Mouse (Mus musculus) embryonic facial prominence, embryonic 13.5 days (tissue): ENCODE results near the gene Bsn. TPM values are rescaled to one million over a fixed set of nuclear protein-coding genes. Genes with fewer than 3 reads are reported as not detected.

Experiments
- ATAC-seq: fragments of 200-750 bp; cut with Nextera tagmentation; 2 replicates; pipeline ENCODE4 v1.8.0; 2017; ENCODE audit warnings: low read depth; ENCODE audit not compliant: insufficient number of reproducible peaks, insufficient read depth, low FRiP score, low TSS enrichment
- H3K27ac ChIP-seq: fragments of 300-500 bp; sonication (generic); 2 replicates; pipeline ENCODE4 v1.5.1; 2015; ENCODE audit warnings: moderate library complexity, mild to moderate bottlenecking, inconsistent platforms
- H3K27me3 ChIP-seq: fragments of 300-500 bp; sonication (generic); 2 replicates; pipeline ENCODE4 v1.6.1; 2015; ENCODE audit warnings: mild to moderate bottlenecking, inconsistent platforms
- H3K36me3 ChIP-seq: fragments of 300-500 bp; sonication (generic); 2 replicates; pipeline ENCODE4 v1.6.1; 2015; ENCODE audit warnings: mild to moderate bottlenecking, inconsistent platforms
- H3K4me1 ChIP-seq: fragments of 300-500 bp; sonication (generic); 2 replicates; pipeline ENCODE4 v1.6.1; 2015; ENCODE audit warnings: inconsistent platforms
- H3K4me2 ChIP-seq: fragments of 300-500 bp; sonication (generic); 2 replicates; pipeline ENCODE4 v1.6.1; 2015; ENCODE audit warnings: moderate library complexity, mild to moderate bottlenecking, inconsistent platforms
- H3K4me3 ChIP-seq: fragments of 300-500 bp; sonication (generic); 2 replicates; pipeline ENCODE4 v1.5.1; 2015; ENCODE audit warnings: mild to moderate bottlenecking, inconsistent platforms
- H3K9ac ChIP-seq: fragments of 300-500 bp; sonication (generic); 2 replicates; pipeline ENCODE4 v1.6.1; 2015; ENCODE audit warnings: mild to moderate bottlenecking, inconsistent platforms
- H3K9me3 ChIP-seq: fragments of 300-500 bp; sonication (generic); 2 replicates; pipeline ENCODE4 v1.6.1; 2016; ENCODE audit warnings: inconsistent platforms
- WGBS: fragments of 180-500 bp; shearing (Covaris S2); methylation state at CpG from one replicate; pipeline ENCODE4 v1.1.7; 2015; ENCODE audit warnings: mixed read lengths; 5-methylcytosine and 5-hydroxymethylcytosine counted together
- microRNA-seq: library from miRNA; unstranded; fragments of <30 nt; microRNA quantifications from one replicate; pipeline ENCODE4, GENCODE M21; 2016
- polyA plus RNA-seq: library from polyadenylated mRNA; unstranded; fragments of >200 nt; fragmentation: Nextera tagmentation; extraction: Ambion mirVana; gene quantifications from 2 replicates; pipeline ENCODE4 v1.2.1, GENCODE M21; 2015

Gene Bsn
- polyA plus RNA-seq, 1 experiment from 2014 or later: 0.63 TPM

DNA sequence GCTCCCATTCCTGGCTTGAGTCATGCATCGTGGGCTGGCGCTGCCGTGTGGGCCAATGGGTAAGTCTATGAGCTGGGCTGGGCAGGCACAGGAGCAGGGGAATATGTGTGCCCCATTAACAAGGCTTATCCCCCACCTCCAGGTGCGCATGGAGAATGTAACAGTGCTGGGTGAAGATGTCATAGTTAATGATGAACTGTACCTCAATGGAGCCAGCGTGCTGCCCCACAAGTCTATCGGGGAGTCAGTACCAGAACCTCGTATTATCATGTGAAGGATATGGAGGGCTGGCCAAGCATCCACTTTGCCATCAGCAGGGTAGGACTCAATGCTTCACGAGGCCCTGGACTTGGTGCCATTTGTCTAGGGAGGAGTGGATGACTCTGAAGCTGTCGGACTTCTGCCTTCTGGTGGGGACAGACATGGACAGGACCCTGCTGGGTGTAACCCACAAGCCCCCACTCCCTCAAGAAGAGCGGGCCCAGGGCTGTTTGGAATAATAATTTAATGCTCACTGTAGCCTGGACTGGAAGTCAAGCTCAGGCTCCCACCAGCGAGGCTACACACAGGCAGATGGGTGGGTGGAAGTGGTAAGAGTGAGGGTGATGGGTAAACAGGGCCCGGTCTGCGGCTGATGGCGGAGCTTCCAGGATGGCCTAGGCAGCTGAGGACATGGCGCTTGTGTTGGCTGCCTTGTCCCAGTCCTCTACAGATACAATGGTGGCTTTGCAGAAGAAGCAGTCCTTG lies 138.8 kb downstream of the Bsn start:
- Histone ChIP-seq H3K27me3 (no peaks in the 10 kb centered on the region), H3K4me2 (no peak overlapping the region), H3K4me3 (no peak overlapping the region), H3K4me1 (peaks cover 40% of the 10 kb centered on the region), H3K9me3 (no peaks in the 10 kb centered on the region), H3K9ac (no peak overlapping the region), H3K27ac (no peak overlapping the region), H3K36me3 (peaks cover 71% of the 10 kb centered on the region)
- WGBS: 93% methylated on average over 15 of the region's 15 CpGs
- no peak for ATAC-seq

DNA sequence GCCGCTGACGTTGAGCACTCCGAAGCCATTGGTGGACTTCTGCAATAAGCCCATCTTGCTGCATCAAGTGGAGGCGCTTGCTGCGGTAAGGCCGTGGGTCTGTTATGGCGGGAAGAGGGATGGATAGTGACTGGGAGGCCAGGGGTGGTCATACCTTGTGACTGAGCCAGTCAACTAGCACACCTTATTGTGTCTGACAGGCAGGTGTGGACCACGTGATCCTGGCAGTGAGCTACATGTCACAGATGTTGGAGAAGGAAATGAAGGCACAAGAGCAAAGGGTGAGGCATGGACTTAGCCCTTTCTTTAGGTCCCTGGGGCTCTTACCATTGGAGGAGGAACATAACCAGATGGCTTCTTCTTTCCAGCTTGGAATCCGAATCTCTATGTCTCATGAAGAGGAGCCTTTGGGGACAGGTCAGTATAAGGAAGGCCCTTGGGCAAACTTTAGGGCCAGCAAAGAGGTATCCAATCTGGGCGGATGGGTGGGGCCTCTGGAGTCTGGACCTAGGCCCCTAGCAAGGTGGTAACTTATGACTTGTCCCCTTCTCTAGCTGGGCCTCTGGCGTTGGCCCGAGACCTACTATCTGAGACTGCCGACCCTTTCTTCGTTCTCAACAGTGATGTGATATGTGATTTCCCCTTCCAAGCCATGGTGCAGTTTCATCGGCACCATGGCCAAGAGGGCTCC lies 140.5 kb downstream of the Bsn start:
- peak overlapping the region; percentile 72 for H3K27ac ChIP-seq
- peak overlapping the region; percentile 67 for H3K4me3 ChIP-seq
- H3K36me3 ChIP-seq: peaks cover 71% of the 10 kb centered on the region
- ATAC-seq: no peak
- H3K4me1 ChIP-seq: peaks cover 40% of the 10 kb centered on the region
- peak overlapping the region; percentile 84 for H3K9ac ChIP-seq
- H3K9me3 ChIP-seq: no peaks in the 10 kb centered on the region
- peak overlapping the region; percentile 92 for H3K4me2 ChIP-seq
- whole genome bisulfite sequencing: 42% methylated on average over 15 of the region's 15 CpGs
- H3K27me3 ChIP-seq: no peaks in the 10 kb centered on the region

- Histone ChIP-seq H3K36me3 (peaks cover 67% of the 10 kb centered on the region), H3K9ac (peak within 1 kb of the TSS; percentile 84), H3K27ac (peak within 1 kb of the TSS; percentile 72), H3K4me3 (peak within 1 kb of the TSS; percentile 67), H3K4me1 (peaks cover 40% of the 10 kb centered on the region), H3K9me3 (no peaks in the 10 kb centered on the region), H3K27me3 (no peaks in the 10 kb centered on the region), H3K4me2 (peak within 1 kb of the TSS; percentile 92)
- ATAC-seq: peak; percentile 91
- under 1% methylated on average over 38 of the region's 39 CpGs for WGBS
Measured at GRCm38 (mm10) chr9:108049016-108049455, 141.1 kb downstream of the Bsn start, which contains the start of gene Gmppb. Gmppb (plus strand) TSS chr9:108049242.

DNA sequence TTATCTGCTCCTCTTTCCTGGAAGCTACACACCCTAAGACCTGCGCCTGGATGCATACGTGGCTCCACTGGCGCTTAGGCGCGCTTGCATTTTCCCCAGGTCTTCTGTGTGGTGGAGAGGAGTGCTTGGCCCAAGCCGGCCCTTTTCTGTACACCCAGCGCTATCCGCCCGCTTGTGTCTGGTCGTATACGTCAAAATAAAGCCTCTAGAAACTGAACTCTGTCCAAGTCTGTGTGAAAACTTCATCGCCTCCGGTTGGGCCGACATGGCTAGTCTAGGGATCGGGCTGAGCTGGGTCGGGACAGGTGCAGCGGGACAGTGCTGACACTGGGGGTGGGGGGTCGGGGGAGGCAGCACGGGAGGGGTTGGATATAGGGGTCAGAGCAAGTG lies 141.6 kb downstream of the Bsn start:
- 1% methylated on average over 19 of the region's 19 CpGs for WGBS
- Histone ChIP-seq H3K36me3 (peaks cover 65% of the 10 kb centered on the region), H3K4me1 (peaks cover 39% of the 10 kb centered on the region), H3K27me3 (no peaks in the 10 kb centered on the region), H3K4me3 (peak overlapping the region; percentile 67), H3K27ac (peak overlapping the region; percentile 57), H3K9me3 (no peaks in the 10 kb centered on the region), H3K9ac (peak overlapping the region; percentile 70), H3K4me2 (peak overlapping the region; percentile 92)
- ATAC-seq: peak; percentile 52; the same call in 1 of the 2 replicates

- H3K4me1 ChIP-seq: peaks cover 33% of the 10 kb centered on the region
- H3K27ac ChIP-seq: peak overlapping the region; percentile 57
- peaks cover 66% of the 10 kb centered on the region for H3K36me3 ChIP-seq
- WGBS: 40% methylated on average over 17 of the region's 17 CpGs
- H3K9ac ChIP-seq: peak overlapping the region; percentile 70
- peak overlapping the region; percentile 67 for H3K4me3 ChIP-seq
- ATAC-seq: no peak
- no peaks in the 10 kb centered on the region for H3K9me3 ChIP-seq
- H3K27me3 ChIP-seq: no peaks in the 10 kb centered on the region
- H3K4me2 ChIP-seq: peak overlapping the region; percentile 92
Measured at GRCm38 (mm10) chr9:108047601-108048565, 142.3 kb downstream of the Bsn start.

DNA sequence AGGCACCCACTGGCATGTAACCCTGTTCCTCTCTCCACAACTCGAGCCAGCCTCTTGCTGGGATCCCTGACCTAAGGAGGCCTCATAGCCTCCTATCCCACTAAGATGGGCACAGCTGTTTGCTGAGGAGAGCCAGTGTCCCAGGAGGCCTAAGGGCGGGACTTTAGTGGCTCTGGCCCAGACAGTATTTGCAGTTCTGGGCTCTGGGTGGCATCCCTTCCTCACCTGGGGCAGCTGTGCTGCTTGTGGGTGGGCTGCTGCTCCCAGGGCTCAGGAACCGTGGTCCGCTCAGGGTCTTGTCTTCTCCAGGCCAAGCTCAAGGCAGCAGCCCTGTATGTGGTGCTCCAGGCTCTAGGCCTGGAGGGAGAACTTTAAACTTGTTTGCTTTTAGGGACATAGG lies 143.6 kb downstream of the Bsn start:
- Histone ChIP-seq H3K9me3 (no peaks in the 10 kb centered on the region), H3K27me3 (no peaks in the 10 kb centered on the region), H3K9ac (no peak overlapping the region), H3K4me2 (no peak overlapping the region), H3K4me1 (peaks cover 26% of the 10 kb centered on the region), H3K4me3 (no peak overlapping the region), H3K27ac (no peak overlapping the region), H3K36me3 (peaks cover 69% of the 10 kb centered on the region)
- 84% methylated on average over 4 of the region's 4 CpGs for WGBS
- no peak for ATAC-seq

Small RNA genes within 50 kb of the gene (microRNA-seq; reads per million reads assigned to microRNA genes)
- gene Gm47303: not detected
- not detected for gene Mir7088

Other genes with a start within 250 kb of the Bsn start
- gene Traip, start 240.2 kb downstream of the Bsn start, polyA plus RNA-seq: 23.8 and 29.0 TPM in 2 replicates
- 25.7 and 28.1 TPM in 2 replicates for gene Uba7, start 214.9 kb downstream of the Bsn start, polyA plus RNA-seq
- 7.2 and 9.9 TPM in 2 replicates for gene Gm20661, start 207.3 kb downstream of the Bsn start, polyA plus RNA-seq
- gene Inka1, start 204.5 kb downstream of the Bsn start, polyA plus RNA-seq: 79.2 and 86.1 TPM in 2 replicates
- gene Cdhr4, start 197.9 kb downstream of the Bsn start, polyA plus RNA-seq: 13.0 and 14.5 TPM in 2 replicates
- gene Gm20662, start 194.0 kb downstream of the Bsn start, polyA plus RNA-seq: 0.58 and 1.3 TPM in 2 replicates
- 71.4 and 71.9 TPM in 2 replicates for gene Ip6k1, start 187.9 kb downstream of the Bsn start, polyA plus RNA-seq
- 27.4 and 31.5 TPM in 2 replicates for gene Gmppb, start 141.1 kb downstream of the Bsn start, polyA plus RNA-seq
- gene Amigo3, start 137.2 kb downstream of the Bsn start, polyA plus RNA-seq: 3.4 and 3.7 TPM in 2 replicates
- gene Mst1, start 109.9 kb downstream of the Bsn start, polyA plus RNA-seq: 0.38 and 1.0 TPM in 2 replicates
- 31.2 and 36.2 TPM in 2 replicates for gene Rnf123, start 107.0 kb downstream of the Bsn start, polyA plus RNA-seq
- gene Apeh, start 95.8 kb downstream of the Bsn start, polyA plus RNA-seq: 40.8 and 45.6 TPM in 2 replicates
- 52.6 and 54.7 TPM in 2 replicates for gene Dag1, start 73.6 kb upstream of the Bsn start, polyA plus RNA-seq
- 48.9 and 50.1 TPM in 2 replicates for gene Nicn1, start 100.0 kb upstream of the Bsn start, polyA plus RNA-seq
- gene Amt, start 106.5 kb upstream of the Bsn start, polyA plus RNA-seq: 12.5 and 15.3 TPM in 2 replicates
- gene Rhoa, start 115.7 kb upstream of the Bsn start, polyA plus RNA-seq: 437 and 448 TPM in 2 replicates
- gene Tcta, start 115.8 kb upstream of the Bsn start, polyA plus RNA-seq: 31.5 and 34.2 TPM in 2 replicates
- 775 and 811 TPM in 2 replicates for gene Gpx1, start 148.5 kb upstream of the Bsn start, polyA plus RNA-seq
- gene Usp4, start 157.5 kb upstream of the Bsn start, polyA plus RNA-seq: 106 and 110 TPM in 2 replicates
- gene 1700102P08Rik, start 202.4 kb upstream of the Bsn start, polyA plus RNA-seq: 1.1 TPM in 2 replicates
- gene Ccdc36, start 238.1 kb upstream of the Bsn start, polyA plus RNA-seq: 1.3 and 1.6 TPM in 2 replicates
- not detected in 2 replicates for gene BC048562, start 246.1 kb upstream of the Bsn start, polyA plus RNA-seq